Mouse (Mus musculus) limb, embryonic 11.5 days (tissue): ENCODE measurements at regions not wholly inside any gene's neighbourhood (a gene's known extent, or its start where the extent isn't known, plus 50 kb on each side); places are given as distances from the start of the nearest gene placed in this dataset.

Experiments
- ATAC-seq: fragments of 200-750 bp; cut with Nextera tagmentation; 2 replicates; pipeline ENCODE4 v1.8.0; 2017; ENCODE audit warnings: low read depth; ENCODE audit not compliant: insufficient number of reproducible peaks, low FRiP score, low TSS enrichment
- DNase-seq: peaks from one replicate; pipeline ENCODE4 v3.0.0-alpha.2; 2015; ENCODE audit warnings: low spot score
- H3K27ac ChIP-seq: fragments of 300-500 bp; sonication (generic); replicated peaks from 2 replicates; pipeline ENCODE4 v1.5.1; 2014; ENCODE audit warnings: low read depth, mild to moderate bottlenecking, low read length
- H3K27me3 ChIP-seq: fragments of 300-500 bp; sonication (generic); 2 replicates; pipeline ENCODE4 v1.6.1; 2014; ENCODE audit warnings: mild to moderate bottlenecking, low read length, mixed read lengths; ENCODE audit not compliant: control insufficient read depth, insufficient read depth
- H3K36me3 ChIP-seq: fragments of 300-500 bp; sonication (generic); 2 replicates; pipeline ENCODE4 v1.6.1; 2014; ENCODE audit warnings: mild to moderate bottlenecking, low read length, moderate library complexity, mixed read lengths; ENCODE audit not compliant: control insufficient read depth, insufficient read depth
- H3K4me1 ChIP-seq: fragments of 300-500 bp; sonication (generic); 2 replicates; pipeline ENCODE4 v1.6.1; 2014; ENCODE audit warnings: low read length, mixed read lengths; ENCODE audit not compliant: control insufficient read depth, insufficient read depth
- H3K4me2 ChIP-seq: fragments of 300-500 bp; sonication (generic); 2 replicates; pipeline ENCODE4 v1.6.1; 2014; ENCODE audit warnings: low read depth, mild to moderate bottlenecking, moderate library complexity; ENCODE audit not compliant: severe bottlenecking
- H3K4me3 ChIP-seq: fragments of 300-500 bp; sonication (generic); 2 replicates; pipeline ENCODE4 v1.5.1; 2014; ENCODE audit warnings: low read depth, low read length
- H3K9ac ChIP-seq: fragments of 300-500 bp; sonication (generic); 2 replicates; pipeline ENCODE4 v1.6.1; 2014; ENCODE audit warnings: mild to moderate bottlenecking, low read length
- H3K9me3 ChIP-seq: fragments of 300-500 bp; sonication (generic); 2 replicates; pipeline ENCODE4 v1.6.1; 2016; ENCODE audit warnings: low read length; ENCODE audit not compliant: control insufficient read depth
- WGBS: fragments of 180-500 bp; shearing (Covaris S2); extraction: QIAGEN DNeasy Blood & Tissue Kit; methylation state at CpG from one replicate; pipeline ENCODE4 v1.1.7; 2014; 5-methylcytosine and 5-hydroxymethylcytosine counted together

- 86% methylated on average over 11 of the region's 11 CpGs for WGBS
- DNase-seq, result no peak
- no peak for ATAC-seq
- Histone ChIP-seq H3K4me1 (no peaks in the 10 kb centered on the region), H3K9ac (no peak overlapping the region), H3K9me3 (no peaks in the 10 kb centered on the region), H3K27ac (no peak overlapping the region), H3K27me3 (no peaks in the 10 kb centered on the region), H3K36me3 (no peaks in the 10 kb centered on the region), H3K4me3 (no peak overlapping the region), H3K4me2 (no peak overlapping the region)
Measured at GRCm38 (mm10) chr11:19246390-19247114, 227.8 kb upstream of the Meis1 start.

- Histone ChIP-seq H3K4me1 (no peaks in the 10 kb centered on the region), H3K36me3 (no peaks in the 10 kb centered on the region), H3K9ac (no peak overlapping the region), H3K9me3 (no peaks in the 10 kb centered on the region), H3K27ac (no peak overlapping the region), H3K27me3 (no peaks in the 10 kb centered on the region), H3K4me3 (no peak overlapping the region), H3K4me2 (no peak overlapping the region)
- DNase-seq (no peak), ATAC-seq (no peak)
- WGBS, result 66% methylated on average over 5 of the region's 5 CpGs
Measured at GRCm38 (mm10) chr11:19253605-19254004, 234.8 kb upstream of the Meis1 start.

GRCm38 (mm10) chr11:19254183-19254582, 235.4 kb upstream of the Meis1 start:
- H3K27ac ChIP-seq, result no peak overlapping the region
- no peaks in the 10 kb centered on the region for H3K36me3 ChIP-seq
- ATAC-seq (no peak), DNase-seq (no peak)
- WGBS, result 55% methylated on average over 4 of the region's 4 CpGs
- no peak overlapping the region for H3K4me3 ChIP-seq
- no peaks in the 10 kb centered on the region for H3K9me3 ChIP-seq
- no peaks in the 10 kb centered on the region for H3K27me3 ChIP-seq
- H3K9ac ChIP-seq, result no peak overlapping the region
- H3K4me1 ChIP-seq, result peaks cover 3% of the 10 kb centered on the region; the same call in 1 of the 2 replicates
- no peak overlapping the region for H3K4me2 ChIP-seq

GRCm38 (mm10) chr11:19257549-19257948, 238.8 kb upstream of the Meis1 start:
- Histone ChIP-seq H3K4me1 (peaks cover 9% of the 10 kb centered on the region), H3K27me3 (no peaks in the 10 kb centered on the region), H3K9me3 (no peaks in the 10 kb centered on the region), H3K4me3 (no peak overlapping the region), H3K27ac (no peak overlapping the region), H3K9ac (no peak overlapping the region), H3K36me3 (no peaks in the 10 kb centered on the region), H3K4me2 (no peak overlapping the region)
- no peak for ATAC-seq
- no peak for DNase-seq
- 77% methylated on average over 4 of the region's 4 CpGs for WGBS

- ATAC-seq, result no peak
- Histone ChIP-seq H3K27ac (no peak overlapping the region), H3K27me3 (no peaks in the 10 kb centered on the region), H3K36me3 (no peaks in the 10 kb centered on the region), H3K9ac (no peak overlapping the region), H3K9me3 (no peaks in the 10 kb centered on the region), H3K4me1 (peaks cover 9% of the 10 kb centered on the region), H3K4me2 (no peak overlapping the region), H3K4me3 (no peak overlapping the region)
- whole genome bisulfite sequencing, result 26% methylated on average over 4 of the region's 4 CpGs
- DNase-seq, result no peak
Measured at GRCm38 (mm10) chr11:19262832-19263231, 244.0 kb upstream of the Meis1 start.

- 32% methylated on average over 18 of the region's 18 CpGs for WGBS
- H3K27me3 ChIP-seq, result no peaks in the 10 kb centered on the region
- no peak overlapping the region for H3K9ac ChIP-seq
- DNase-seq, result no peak
- ATAC-seq, result no peak
- H3K9me3 ChIP-seq, result no peaks in the 10 kb centered on the region
- H3K4me2 ChIP-seq, result no peak overlapping the region
- no peaks in the 10 kb centered on the region for H3K36me3 ChIP-seq
- H3K4me1 ChIP-seq, result peaks cover 3% of the 10 kb centered on the region; the same call in 1 of the 2 replicates
- no peak overlapping the region for H3K27ac ChIP-seq
- H3K4me3 ChIP-seq, result no peak overlapping the region
Measured at GRCm38 (mm10) chr11:19264798-19265671, 246.2 kb upstream of the Meis1 start.

- Histone ChIP-seq H3K4me2 (no peak overlapping the region), H3K27ac (no peak overlapping the region), H3K36me3 (no peaks in the 10 kb centered on the region), H3K27me3 (no peaks in the 10 kb centered on the region; the same call in 1 of the 2 replicates), H3K4me1 (no peaks in the 10 kb centered on the region), H3K4me3 (no peak overlapping the region), H3K9me3 (no peaks in the 10 kb centered on the region), H3K9ac (no peak overlapping the region)
- WGBS, result 18% methylated on average over 3 of the region's 3 CpGs
- DNase-seq (no peak), ATAC-seq (no peak)
Measured at GRCm38 (mm10) chr11:19265672-19265972, 246.8 kb upstream of the Meis1 start.

- no peak overlapping the region for H3K4me3 ChIP-seq
- H3K4me1 ChIP-seq, result no peaks in the 10 kb centered on the region
- H3K27me3 ChIP-seq, result no peaks in the 10 kb centered on the region
- DNase-seq (no peak), ATAC-seq (no peak)
- H3K9ac ChIP-seq, result no peak overlapping the region
- H3K36me3 ChIP-seq, result no peaks in the 10 kb centered on the region
- no peak overlapping the region for H3K27ac ChIP-seq
- no peak overlapping the region for H3K4me2 ChIP-seq
- H3K9me3 ChIP-seq, result no peaks in the 10 kb centered on the region
- 81% methylated on average over 6 of the region's 6 CpGs for WGBS
Measured at GRCm38 (mm10) chr11:19290971-19291370, 272.2 kb upstream of the Meis1 start.
